Mouse (Mus musculus) kidney, embryonic 16.5 days (tissue): ENCODE data around the gene Cbx6. TPM values are rescaled to one million over a fixed set of nuclear protein-coding genes. Genes with fewer than 3 reads are reported as not detected.

Experiments
- ATAC-seq: fragments of 200-750 bp; cut with Nextera tagmentation; 2 replicates; pipeline ENCODE4 v1.8.0; 2017; ENCODE audit warnings: moderate TSS enrichment; ENCODE audit not compliant: low FRiP score, low TSS enrichment
- H3K27ac ChIP-seq: fragments of 300-500 bp; sonication (generic); 2 replicates; pipeline ENCODE4 v1.5.1; 2014; ENCODE audit warnings: low read length
- H3K27me3 ChIP-seq: fragments of 300-500 bp; sonication (generic); 2 replicates; pipeline ENCODE4 v1.6.1; 2014; ENCODE audit warnings: low read length, control low read depth, mixed read lengths; ENCODE audit not compliant: insufficient read depth
- H3K36me3 ChIP-seq: fragments of 300-500 bp; sonication (generic); 2 replicates; pipeline ENCODE4 v1.6.1; 2014; ENCODE audit warnings: low read length, control low read depth, mixed read lengths; ENCODE audit not compliant: insufficient read depth
- H3K4me1 ChIP-seq: fragments of 300-500 bp; sonication (generic); 2 replicates; pipeline ENCODE4 v1.6.1; 2014; ENCODE audit warnings: low read length, control low read depth, mixed read lengths; ENCODE audit not compliant: insufficient read depth
- H3K4me2 ChIP-seq: fragments of 300-500 bp; sonication (generic); replicated peaks from 2 replicates; pipeline ENCODE4 v1.6.1; 2014; ENCODE audit warnings: low read depth, low read length
- H3K4me3 ChIP-seq: fragments of 300-500 bp; sonication (generic); 2 replicates; pipeline ENCODE4 v1.5.1; 2014; ENCODE audit warnings: mild to moderate bottlenecking, low read length
- H3K9ac ChIP-seq: fragments of 300-500 bp; sonication (generic); replicated peaks from 2 replicates; pipeline ENCODE4 v1.6.1; 2014; ENCODE audit warnings: low read length
- H3K9me3 ChIP-seq: fragments of 300-500 bp; sonication (generic); 2 replicates; pipeline ENCODE4 v1.6.1; 2016; ENCODE audit warnings: low read length, control low read depth
- WGBS: fragments of 180-500 bp; shearing (Covaris S2); extraction: QIAGEN DNeasy Blood & Tissue Kit; methylation state at CpG from one replicate; pipeline ENCODE4 v1.1.7; 2014; 5-methylcytosine and 5-hydroxymethylcytosine counted together
- polyA plus RNA-seq: library from polyadenylated mRNA; unstranded; fragments of >200 nt; fragmentation: Nextera tagmentation; extraction: Ambion mirVana; gene quantifications from 2 replicates; pipeline ENCODE4 v1.2.1, GENCODE M21; 2015

Gene Cbx6
- polyA plus RNA-seq, 1 experiment from 2014 or later = 58.8 TPM

DNA sequence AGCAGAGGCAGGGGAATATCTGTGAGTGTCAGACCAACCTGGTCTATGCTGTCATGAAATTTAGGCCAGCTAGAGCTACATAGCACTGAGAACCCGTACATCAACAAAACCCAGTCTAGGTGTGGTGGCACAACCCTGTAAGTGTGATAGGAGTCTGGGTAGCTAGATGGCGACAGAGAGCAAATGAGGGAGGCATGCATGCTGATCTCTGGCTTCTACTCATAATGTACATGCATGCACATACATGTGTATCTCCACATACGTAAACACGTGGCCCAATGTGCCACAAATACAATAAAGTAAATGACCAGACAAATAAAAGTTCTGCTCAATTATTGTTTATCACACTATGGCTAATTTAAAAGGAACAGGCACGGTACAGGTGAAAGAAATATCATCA, 26.4 kb downstream of the Cbx6 start:
- no peak overlapping the region for H3K27ac ChIP-seq
- WGBS = 33% methylated on average over 5 of the region's 5 CpGs
- no peaks in the 10 kb centered on the region for H3K9me3 ChIP-seq
- H3K9ac ChIP-seq = no peak overlapping the region
- H3K4me3 ChIP-seq = no peak overlapping the region
- H3K36me3 ChIP-seq = no peaks in the 10 kb centered on the region
- no peak overlapping the region for H3K4me2 ChIP-seq
- peaks cover 18% of the 10 kb centered on the region for H3K4me1 ChIP-seq
- no peak for ATAC-seq
- peaks cover 48% of the 10 kb centered on the region for H3K27me3 ChIP-seq

- Histone ChIP-seq H3K9me3 (no peaks in the 10 kb centered on the region), H3K9ac (no peak overlapping the region), H3K4me1 (peaks cover 18% of the 10 kb centered on the region), H3K4me3 (no peak overlapping the region), H3K27ac (no peak overlapping the region), H3K27me3 (peaks cover 58% of the 10 kb centered on the region), H3K36me3 (no peaks in the 10 kb centered on the region), H3K4me2 (no peak overlapping the region)
- WGBS = 39% methylated on average over 1 of the region's 1 CpGs
- no peak for ATAC-seq
Measured at GRCm38 (mm10) chr15:79807050-79807449, 27.4 kb downstream of the Cbx6 start.

- Histone ChIP-seq H3K4me3 (no peak overlapping the region), H3K4me2 (peak overlapping the region; percentile 96), H3K27me3 (peaks cover 73% of the 10 kb centered on the region), H3K27ac (no peak overlapping the region), H3K9me3 (no peaks in the 10 kb centered on the region), H3K9ac (no peak overlapping the region), H3K4me1 (peaks cover 18% of the 10 kb centered on the region), H3K36me3 (no peaks in the 10 kb centered on the region)
- ATAC-seq = no peak
- 20% methylated on average over 8 of the region's 8 CpGs for WGBS
Measured at GRCm38 (mm10) chr15:79805246-79805645, 29.2 kb downstream of the Cbx6 start.

DNA sequence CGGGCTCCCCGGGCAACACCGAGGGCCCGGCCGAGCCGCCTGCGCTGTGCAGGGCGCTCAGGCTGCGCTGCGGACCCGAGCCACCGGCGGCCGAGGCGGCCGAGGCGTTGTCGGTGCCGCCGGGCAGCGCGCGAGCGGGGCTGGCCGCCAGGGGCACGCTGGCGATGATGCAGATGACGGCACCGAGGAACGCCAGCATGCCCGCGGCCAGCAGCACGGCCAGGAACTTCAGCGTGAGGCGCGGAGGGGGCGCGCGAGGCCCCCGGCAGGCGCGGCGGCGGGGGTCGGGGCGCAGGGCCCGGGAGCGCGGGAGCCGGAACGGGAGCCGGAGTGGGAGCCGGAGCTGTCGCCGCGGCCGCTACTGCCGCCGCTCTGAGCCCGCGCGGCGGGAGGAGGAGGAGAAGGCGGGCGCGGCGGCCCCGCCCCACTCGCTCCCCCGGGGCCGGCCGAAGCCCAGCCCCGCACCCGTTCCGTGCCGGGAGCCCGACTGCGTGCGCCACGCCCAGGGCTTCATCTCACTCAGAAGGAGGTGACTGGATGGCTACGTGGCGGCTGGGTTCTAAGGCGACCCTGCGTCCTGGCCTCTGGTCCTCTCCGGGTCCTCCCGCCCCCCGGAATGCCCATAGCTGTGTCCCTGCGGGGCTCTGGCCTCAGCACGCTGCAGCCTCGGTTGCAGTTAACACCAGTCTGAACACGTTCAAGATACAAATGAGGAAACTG, 30.0 kb downstream of the Cbx6 start, which contains the start of gene Nptxr:
Gene Nptxr, minus strand, starts transcription at position 415 of the 720 bp plus-strand sequence.
- peaks cover 18% of the 10 kb centered on the region for H3K4me1 ChIP-seq
- peaks cover 73% of the 10 kb centered on the region for H3K27me3 ChIP-seq
- no peak within 1 kb of the TSS for H3K27ac ChIP-seq
- ATAC-seq = peak; percentile 87
- H3K4me3 ChIP-seq = peak within 1 kb of the TSS; percentile 64
- WGBS = under 1% methylated on average over 41 of the region's 91 CpGs
- peak within 1 kb of the TSS; percentile 70 for H3K9ac ChIP-seq
- peak within 1 kb of the TSS; percentile 96 for H3K4me2 ChIP-seq
- no peaks in the 10 kb centered on the region for H3K36me3 ChIP-seq
- H3K9me3 ChIP-seq = no peaks in the 10 kb centered on the region

GRCm38 (mm10) chr15:79803533-79804351, 30.7 kb downstream of the Cbx6 start:
- peak overlapping the region; percentile 70 for H3K9ac ChIP-seq
- peaks cover 75% of the 10 kb centered on the region for H3K27me3 ChIP-seq
- no peak overlapping the region for H3K27ac ChIP-seq
- ATAC-seq = peak; percentile 64
- no peaks in the 10 kb centered on the region for H3K36me3 ChIP-seq
- peaks cover 18% of the 10 kb centered on the region for H3K4me1 ChIP-seq
- H3K9me3 ChIP-seq = no peaks in the 10 kb centered on the region
- peak overlapping the region; percentile 96 for H3K4me2 ChIP-seq
- peak overlapping the region; percentile 64 for H3K4me3 ChIP-seq
- WGBS = 4% methylated on average over 78 of the region's 81 CpGs

- peaks cover 67% of the 10 kb centered on the region for H3K27me3 ChIP-seq
- no peak overlapping the region for H3K4me2 ChIP-seq
- H3K9ac ChIP-seq = no peak overlapping the region
- no peak overlapping the region for H3K4me3 ChIP-seq
- H3K27ac ChIP-seq = no peak overlapping the region
- H3K4me1 ChIP-seq = peaks cover 18% of the 10 kb centered on the region
- H3K36me3 ChIP-seq = no peaks in the 10 kb centered on the region
- no peak for ATAC-seq
- WGBS = 59% methylated on average over 4 of the region's 4 CpGs
- H3K9me3 ChIP-seq = no peaks in the 10 kb centered on the region
Measured at GRCm38 (mm10) chr15:79802304-79802703, 32.2 kb downstream of the Cbx6 start.

GRCm38 (mm10) chr15:79801646-79802045, 32.8 kb downstream of the Cbx6 start:
- no peak overlapping the region for H3K4me3 ChIP-seq
- H3K27ac ChIP-seq = no peak overlapping the region
- no peaks in the 10 kb centered on the region for H3K36me3 ChIP-seq
- no peak overlapping the region for H3K9ac ChIP-seq
- no peak for ATAC-seq
- peaks cover 18% of the 10 kb centered on the region for H3K4me1 ChIP-seq
- no peaks in the 10 kb centered on the region for H3K9me3 ChIP-seq
- no peak overlapping the region for H3K4me2 ChIP-seq
- peaks cover 61% of the 10 kb centered on the region for H3K27me3 ChIP-seq
- WGBS = 65% methylated on average over 2 of the region's 2 CpGs

DNA sequence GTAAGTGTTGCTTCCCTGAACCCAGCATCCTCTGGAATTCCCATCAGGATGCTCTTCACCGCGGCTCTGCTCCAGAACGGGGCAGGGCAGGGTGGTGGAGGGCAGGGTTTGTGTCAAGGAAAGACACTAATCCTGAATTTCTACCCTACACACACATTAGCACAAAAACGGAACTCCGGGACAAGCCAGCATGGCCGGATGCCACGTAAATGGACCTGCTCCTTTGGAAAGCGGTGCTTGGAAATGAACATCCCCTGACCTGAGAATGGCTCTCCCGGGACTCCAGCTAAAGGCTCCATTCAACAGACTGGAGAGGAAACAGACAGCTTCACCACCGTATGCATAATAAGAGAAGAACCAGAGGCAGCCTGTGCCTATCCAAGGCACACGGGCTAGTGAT, 33.8 kb downstream of the Cbx6 start:
- 53% methylated on average over 11 of the region's 11 CpGs for WGBS
- Histone ChIP-seq H3K9me3 (no peaks in the 10 kb centered on the region), H3K4me1 (peaks cover 18% of the 10 kb centered on the region), H3K4me2 (no peak overlapping the region), H3K9ac (no peak overlapping the region), H3K4me3 (no peak overlapping the region), H3K27me3 (peaks cover 52% of the 10 kb centered on the region), H3K27ac (no peak overlapping the region), H3K36me3 (no peaks in the 10 kb centered on the region)
- no peak for ATAC-seq

GRCm38 (mm10) chr15:79798591-79798990, 35.9 kb downstream of the Cbx6 start:
- WGBS = 85% methylated on average over 10 of the region's 10 CpGs
- H3K27me3 ChIP-seq = peaks cover 36% of the 10 kb centered on the region
- H3K9me3 ChIP-seq = no peaks in the 10 kb centered on the region
- no peaks in the 10 kb centered on the region for H3K36me3 ChIP-seq
- H3K27ac ChIP-seq = no peak overlapping the region
- no peak overlapping the region for H3K4me3 ChIP-seq
- H3K4me1 ChIP-seq = peaks cover 4% of the 10 kb centered on the region
- H3K4me2 ChIP-seq = no peak overlapping the region
- no peak for ATAC-seq
- H3K9ac ChIP-seq = no peak overlapping the region

DNA sequence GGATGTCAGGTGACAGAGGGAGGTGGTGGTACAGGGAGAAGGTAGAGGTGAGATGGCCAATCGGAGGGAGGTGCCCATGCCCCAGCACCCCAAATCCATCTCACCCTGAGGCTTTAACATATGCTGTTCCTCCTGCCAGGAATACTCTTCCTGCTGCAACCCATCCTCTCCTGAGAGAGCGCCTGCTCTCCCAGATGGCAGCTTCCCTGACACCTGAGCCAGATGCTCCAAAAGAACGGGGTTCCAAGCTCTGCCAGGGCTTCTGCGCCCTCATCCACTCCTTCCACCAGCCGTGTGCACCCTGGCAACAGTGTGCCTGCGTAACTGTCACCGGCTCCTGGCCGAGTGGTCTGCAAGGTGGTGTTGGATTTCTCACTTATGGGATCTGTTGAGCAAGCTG, 36.8 kb downstream of the Cbx6 start:
- ATAC-seq = no peak
- Histone ChIP-seq H3K9me3 (no peaks in the 10 kb centered on the region), H3K27ac (no peak overlapping the region), H3K4me2 (no peak overlapping the region), H3K36me3 (no peaks in the 10 kb centered on the region), H3K27me3 (peaks cover 27% of the 10 kb centered on the region), H3K4me1 (no peaks in the 10 kb centered on the region), H3K4me3 (no peak overlapping the region), H3K9ac (no peak overlapping the region)
- WGBS = 69% methylated on average over 8 of the region's 8 CpGs
